In the genomic region with DNA sequence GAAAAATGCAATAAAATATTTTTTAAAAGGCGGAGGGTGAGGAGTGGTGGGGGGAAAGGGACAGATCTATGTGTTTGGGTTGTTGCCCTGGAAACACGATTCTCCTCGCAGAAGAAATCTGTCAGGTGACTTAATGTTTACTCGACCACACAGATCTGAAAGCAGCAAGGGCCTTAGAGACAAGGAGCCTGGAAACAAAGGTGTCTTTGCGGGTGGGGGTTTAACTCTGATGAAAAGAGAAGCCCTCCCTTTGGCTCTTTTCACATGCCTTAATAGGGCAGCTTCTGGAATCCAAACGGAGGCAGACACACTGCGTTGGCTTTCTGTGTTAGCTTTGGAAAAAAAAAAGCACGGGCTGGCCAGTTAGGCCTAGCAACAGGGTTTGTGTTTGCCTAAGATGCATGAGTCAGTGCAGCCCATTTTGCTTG, we compare ENCODE assay signal across 11 mouse cellular contexts. TPM values are rescaled to one million over a fixed set of nuclear protein-coding genes. Genes with fewer than 3 reads are reported as not detected.
A peak's percentile ranks its signal among the peaks of the same experiment; 100 is the strongest.
DNase-seq lines count a peak whose midpoint lies in the region; ATAC-seq and TF ChIP-seq lines count a peak whose summit lies in the region.
"Had no signal": no experiment of that assay in that cellular context is flagged by ENCODE, and none has a peak within 500 bp of the region (broad histone marks: within the 10 kb centered on the region; RNA-seq: fewer than 3 reads in every experiment).

No protein-coding gene starts in this region.

- H3K4me2 ChIP-seq in hindbrain, postnatal 0 days (ENCODE audit: low read depth, low read length): no peak overlapping the region
- H3K4me2 ChIP-seq: limb, embryonic 13.5 days had no signal

- WGBS in hindbrain, postnatal 0 days: 25% methylated on average over 8 of the region's 8 CpGs

- H3K4me1 ChIP-seq in hindbrain, postnatal 0 days (ENCODE audit: insufficient read depth, low read length): peaks cover 14% of the 10 kb centered on the region

- H3K9ac ChIP-seq in hindbrain, postnatal 0 days (replicated peaks; ENCODE audit: low read length): no peak overlapping the region
- H3K9ac ChIP-seq: limb, embryonic 13.5 days had no signal

- no peak overlapping the region for H3K4me3 ChIP-seq in hindbrain, postnatal 0 days (ENCODE audit: low read length)
- H3K4me3 ChIP-seq: limb, embryonic 13.5 days had no signal

- peak; percentile 9 for DNase-seq in embryo, embryonic 10 days (ENCODE audit: low spot score)
- DNase-seq in embryo, embryonic 9.5 days (ENCODE audit: extremely low spot score): no peak
- DNase-seq in right cerebral cortex, adult 18-20 months: peak; percentile 4
- DNase-seq in right cerebral cortex, postnatal 14 days: no peak
- peak; percentile 58 for DNase-seq in hindbrain, postnatal 0 days (ENCODE audit: low spot score)
- peak; percentile 8 for DNase-seq in telencephalon, adult 2 months (ENCODE audit: low read depth, low spot score)
- no peak for DNase-seq in gastrocnemius, postnatal 14 days
- DNase-seq in ovary, postnatal 14 days (ENCODE audit: low spot score): no peak
- DNase-seq: kidney, postnatal 36 days had no signal

- no peaks in the 10 kb centered on the region for H3K36me3 ChIP-seq in hindbrain, postnatal 0 days (ENCODE audit: insufficient read depth, low read length)

- H3K9me3 ChIP-seq in hindbrain, postnatal 0 days (ENCODE audit: low read length): no peaks in the 10 kb centered on the region
- H3K9me3 ChIP-seq: limb, embryonic 13.5 days had no signal

- TF ChIP-seq CTCF in hindbrain, postnatal 0 days (IDR thresholded peaks at IDR 0.05; ENCODE audit: low read depth): no peak

- peak overlapping the region; percentile 8 for H3K27ac ChIP-seq in hindbrain, postnatal 0 days
- H3K27ac ChIP-seq: limb, embryonic 13.5 days had no signal

- intact Hi-C loops in gastrocnemius, postnatal 14 days (cut with DNase I; ENCODE audit: low total_unique reads): loop anchor here (5.0 kb wide), 1 partner anchor 53 kb away; no protein-coding TSS in a partner anchor

- H3K27me3 ChIP-seq in hindbrain, postnatal 0 days (ENCODE audit: insufficient read depth, low read length): no peaks in the 10 kb centered on the region
- H3K27me3 ChIP-seq: limb, embryonic 13.5 days; Patski had no signal

- ATAC-seq in hindbrain, postnatal 0 days: peak; percentile 48; the same call in 1 of the 2 replicates
- ATAC-seq: Patski had no signal

RNA-seq across cellular contexts. Expression of gene Ttc28, which starts 10.3 kb away (rescaled TPM):
- total RNA-seq in hindbrain, postnatal 0 days (2014; rRNA removed): 41.9 and 49.8 TPM in 2 replicates
- polyA plus RNA-seq in hindbrain, postnatal 0 days (2015; fragmentation: Nextera tagmentation; extraction: Ambion mirVana): 9.7 and 11.1 TPM in 2 replicates
- 10 to 100 TPM; 17.9 to 18.4 TPM for total RNA-seq in gastrocnemius, postnatal 14 days (2021)

RNA-seq across cellular contexts. Expression of gene Chek2, which starts 29.5 kb away (rescaled TPM):
- 5.5 and 5.6 TPM in 2 replicates for total RNA-seq in hindbrain, postnatal 0 days (2014; rRNA removed)
- polyA plus RNA-seq in hindbrain, postnatal 0 days (2015; fragmentation: Nextera tagmentation; extraction: Ambion mirVana): 5.1 and 7.0 TPM in 2 replicates
- total RNA-seq in gastrocnemius, postnatal 14 days (2021): 1 to 10 TPM; 2.1 to 2.4 TPM

RNA-seq across cellular contexts. Expression of gene Hscb, which starts 29.7 kb away (rescaled TPM):
- 10.0 and 10.5 TPM in 2 replicates for total RNA-seq in hindbrain, postnatal 0 days (2014; rRNA removed)
- 12.0 and 16.4 TPM in 2 replicates for polyA plus RNA-seq in hindbrain, postnatal 0 days (2015; fragmentation: Nextera tagmentation; extraction: Ambion mirVana)
- 10 to 100 TPM; 10.1 to 10.5 TPM for total RNA-seq in gastrocnemius, postnatal 14 days (2021)

RNA-seq across cellular contexts. Expression of gene Ulk1, which starts 59.4 kb away (rescaled TPM):
- 53.9 and 60.8 TPM in 2 replicates for total RNA-seq in hindbrain, postnatal 0 days (2014; rRNA removed)
- polyA plus RNA-seq in hindbrain, postnatal 0 days (2015; fragmentation: Nextera tagmentation; extraction: Ambion mirVana): 13.9 and 16.3 TPM in 2 replicates
- 10 to 100 TPM; 26.0 to 37.2 TPM for total RNA-seq in gastrocnemius, postnatal 14 days (2021)

Comparison
In these comparisons a context has a peak if more than half of its experiments do, and no peak if none do; other contexts are left out.
1. DNase-seq: peak in embryo, embryonic 10 days (single experiment), right cerebral cortex, adult 18-20 months (single experiment), hindbrain, postnatal 0 days (single experiment) and telencephalon, adult 2 months (single experiment); none in embryo, embryonic 9.5 days (single experiment), right cerebral cortex, postnatal 14 days (single experiment), gastrocnemius, postnatal 14 days (single experiment) and ovary, postnatal 14 days (single experiment).